Mouse (Mus musculus) neural tube, embryonic 13.5 days (tissue): Measurements from ENCODE around the gene Cdhr4. TPM values are rescaled to one million over a fixed set of nuclear protein-coding genes. Genes with fewer than 3 reads are reported as not detected.
"Not testable (repeated sequence)": the region's sequence is repeated elsewhere in the genome, so short reads cannot be mapped to it uniquely, and the experiment has no call there.

ENCODE experiments used
- ATAC-seq: fragments of 200-750 bp; cut with Nextera tagmentation; 2 replicates; pipeline ENCODE4 v1.8.0; 2017; ENCODE audit warnings: low read depth, mild to moderate bottlenecking, moderate TSS enrichment, moderate library complexity
- H3K27ac ChIP-seq: fragments of 300-500 bp; sonication (generic); replicated peaks from 2 replicates; pipeline ENCODE4 v1.5.1; 2015; ENCODE audit warnings: moderate library complexity, mild to moderate bottlenecking, inconsistent platforms
- H3K27me3 ChIP-seq: fragments of 300-500 bp; sonication (generic); 2 replicates; pipeline ENCODE4 v1.6.1; 2015; ENCODE audit warnings: mild to moderate bottlenecking, inconsistent platforms
- H3K36me3 ChIP-seq: fragments of 300-500 bp; sonication (generic); 2 replicates; pipeline ENCODE4 v1.6.1; 2015; ENCODE audit warnings: mild to moderate bottlenecking, inconsistent platforms
- H3K4me1 ChIP-seq: fragments of 300-500 bp; sonication (generic); replicated peaks from 2 replicates; pipeline ENCODE4 v1.6.1; 2015; ENCODE audit warnings: inconsistent platforms
- H3K4me2 ChIP-seq: fragments of 300-500 bp; sonication (generic); 2 replicates; pipeline ENCODE4 v1.6.1; 2015; ENCODE audit warnings: inconsistent platforms, mild to moderate bottlenecking, moderate library complexity
- H3K4me3 ChIP-seq: fragments of 300-500 bp; sonication (generic); 2 replicates; pipeline ENCODE4 v1.5.1; 2015; ENCODE audit warnings: mild to moderate bottlenecking, inconsistent platforms
- H3K9ac ChIP-seq: fragments of 300-500 bp; sonication (generic); 2 replicates; pipeline ENCODE4 v1.6.1; 2015; ENCODE audit warnings: moderate library complexity, mild to moderate bottlenecking, inconsistent platforms
- H3K9me3 ChIP-seq: fragments of 300-500 bp; sonication (generic); 2 replicates; pipeline ENCODE4 v1.6.1; 2016; ENCODE audit warnings: inconsistent platforms
- WGBS: fragments of 180-500 bp; shearing (Covaris S2); methylation state at CpG from one replicate; pipeline ENCODE4 v1.1.7; 2015; 5-methylcytosine and 5-hydroxymethylcytosine counted together
- polyA plus RNA-seq: library from polyadenylated mRNA; unstranded; fragments of >200 nt; fragmentation: Nextera tagmentation; extraction: Ambion mirVana; gene quantifications from 2 replicates; pipeline ENCODE4 v1.2.1, GENCODE M21; 2015

The Cdhr4 gene
- polyA plus RNA-seq, 1 experiment from 2014 or later = 2.6 TPM

DNA sequence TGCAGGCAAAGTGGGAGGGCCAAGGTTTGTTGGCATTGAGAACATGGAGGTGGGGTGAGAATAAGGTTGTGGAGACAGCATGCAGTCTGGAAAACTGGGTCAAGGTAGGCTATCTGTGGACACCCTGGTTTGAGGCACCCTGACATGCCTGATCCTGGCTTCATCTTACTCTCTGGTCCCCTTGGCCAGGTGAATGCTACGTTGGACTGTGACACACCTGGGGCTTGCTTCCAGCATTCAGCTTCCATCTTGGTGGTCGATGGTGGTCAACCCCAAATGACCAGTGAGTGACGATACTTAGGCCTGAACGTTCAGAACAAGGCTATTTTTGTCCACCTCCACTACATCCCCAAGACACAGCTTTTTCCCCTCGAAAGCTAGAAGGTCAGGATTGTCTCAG lies 3.8 kb downstream of the Cdhr4 start, which contains the start of gene Gm20662:
Gene Gm20662 (plus strand): TSS at position 301 of the 400 bp plus-strand sequence.
- WGBS = 95% methylated on average over 5 of the region's 5 CpGs
- no peak within 1 kb of the TSS for H3K27ac ChIP-seq
- H3K36me3 ChIP-seq = no peaks in the 10 kb centered on the region
- no peaks in the 10 kb centered on the region for H3K27me3 ChIP-seq
- no peak within 1 kb of the TSS for H3K4me2 ChIP-seq
- H3K9ac ChIP-seq = no peak within 1 kb of the TSS
- H3K4me3 ChIP-seq = no peak within 1 kb of the TSS
- ATAC-seq = no peak
- no peaks in the 10 kb centered on the region for H3K4me1 ChIP-seq
- no peaks in the 10 kb centered on the region for H3K9me3 ChIP-seq

- Histone ChIP-seq H3K4me2 (peak within 1 kb of the TSS; percentile 90), H3K4me3 (peak within 1 kb of the TSS; percentile 89), H3K9me3 (no peaks in the 10 kb centered on the region), H3K36me3 (no peaks in the 10 kb centered on the region), H3K9ac (peak within 1 kb of the TSS; percentile 89), H3K27me3 (no peaks in the 10 kb centered on the region), H3K27ac (peak within 1 kb of the TSS; percentile 96), H3K4me1 (peaks cover 44% of the 10 kb centered on the region)
- under 1% methylated on average over 51 of the region's 51 CpGs for WGBS
- ATAC-seq = peak; percentile 99
Observed at GRCm38 (mm10) chr9:108001922-108002770, 9.8 kb downstream of the Cdhr4 start, which contains the start of gene Ip6k1. Gene Ip6k1, plus strand, starts transcription at chr9:108002501.

- Histone ChIP-seq H3K27ac (peak overlapping the region; percentile 96), H3K4me2 (peak overlapping the region; percentile 90), H3K36me3 (no peaks in the 10 kb centered on the region), H3K4me1 (peaks cover 47% of the 10 kb centered on the region), H3K4me3 (peak overlapping the region; percentile 89), H3K27me3 (no peaks in the 10 kb centered on the region), H3K9ac (peak overlapping the region; percentile 89), H3K9me3 (no peaks in the 10 kb centered on the region)
- peak; percentile 65 for ATAC-seq
- WGBS = under 1% methylated on average over 50 of the region's 50 CpGs
Observed at GRCm38 (mm10) chr9:108002778-108003530, 10.7 kb downstream of the Cdhr4 start.

DNA sequence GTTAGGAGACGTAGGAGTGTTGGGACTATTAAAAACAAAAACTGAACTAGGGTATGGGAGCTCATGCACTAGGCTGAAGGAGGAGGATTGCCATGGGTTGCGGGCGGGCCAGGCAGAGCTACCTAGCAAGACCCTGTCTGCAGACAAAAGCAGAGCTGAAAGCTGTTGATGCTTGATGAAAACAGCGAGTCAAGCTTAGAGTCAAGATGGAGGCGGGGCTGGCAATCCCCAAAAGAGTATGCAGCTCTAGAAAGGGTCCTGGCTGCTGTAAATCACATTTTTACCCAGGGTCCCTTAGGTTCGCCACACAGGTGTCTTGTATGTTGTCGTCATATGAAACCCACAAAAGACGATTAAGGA lies 11.2 kb downstream of the Cdhr4 start:
- H3K9ac ChIP-seq = peak overlapping the region; percentile 89
- no peaks in the 10 kb centered on the region for H3K27me3 ChIP-seq
- H3K4me1 ChIP-seq = peaks cover 47% of the 10 kb centered on the region
- H3K27ac ChIP-seq = peak overlapping the region; percentile 96
- H3K4me3 ChIP-seq = peak overlapping the region; percentile 89
- 0 out of 2 replicates have a peak, but pooled peaks have one; percentile 6 for ATAC-seq
- peak overlapping the region; percentile 90 for H3K4me2 ChIP-seq
- WGBS = 9% methylated on average over 8 of the region's 8 CpGs
- H3K36me3 ChIP-seq = no peaks in the 10 kb centered on the region
- H3K9me3 ChIP-seq = no peaks in the 10 kb centered on the region

DNA sequence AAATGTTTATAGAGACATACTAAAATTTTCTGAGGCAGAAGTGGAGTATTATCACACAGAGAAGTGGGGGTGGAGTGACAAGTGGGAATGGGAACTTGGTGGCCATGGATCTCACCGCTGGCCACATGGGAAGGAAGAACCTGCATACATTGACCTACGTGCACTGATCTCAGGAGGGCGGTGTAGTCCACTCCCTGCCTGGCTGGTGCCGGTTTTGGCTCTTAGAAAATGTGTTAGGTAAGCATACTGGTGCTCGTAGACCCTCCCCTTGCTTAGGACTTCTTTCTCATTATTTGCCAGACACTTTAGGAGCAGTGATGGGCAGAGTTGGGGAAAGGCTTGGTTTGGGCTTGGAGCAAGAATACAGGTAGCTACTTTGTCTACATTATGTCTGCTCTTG lies 15.7 kb downstream of the Cdhr4 start:
- peaks cover 7% of the 10 kb centered on the region for H3K36me3 ChIP-seq
- no peaks in the 10 kb centered on the region for H3K9me3 ChIP-seq
- peaks cover 40% of the 10 kb centered on the region for H3K4me1 ChIP-seq
- H3K4me3 ChIP-seq = no peak overlapping the region
- ATAC-seq = no peak
- H3K27me3 ChIP-seq = no peaks in the 10 kb centered on the region
- H3K9ac ChIP-seq = no peak overlapping the region
- 92% methylated on average over 5 of the region's 5 CpGs for WGBS
- no peak overlapping the region for H3K4me2 ChIP-seq
- H3K27ac ChIP-seq = no peak overlapping the region

- no peak overlapping the region for H3K27ac ChIP-seq
- H3K27me3 ChIP-seq = no peaks in the 10 kb centered on the region
- no peak for ATAC-seq
- H3K4me1 ChIP-seq = peaks cover 19% of the 10 kb centered on the region
- no peak overlapping the region for H3K4me2 ChIP-seq
- H3K9ac ChIP-seq = no peak overlapping the region
- peaks cover 12% of the 10 kb centered on the region for H3K36me3 ChIP-seq
- no peaks in the 10 kb centered on the region for H3K9me3 ChIP-seq
- no peak overlapping the region for H3K4me3 ChIP-seq
Observed at GRCm38 (mm10) chr9:108010385-108010784, 18.1 kb downstream of the Cdhr4 start.

DNA sequence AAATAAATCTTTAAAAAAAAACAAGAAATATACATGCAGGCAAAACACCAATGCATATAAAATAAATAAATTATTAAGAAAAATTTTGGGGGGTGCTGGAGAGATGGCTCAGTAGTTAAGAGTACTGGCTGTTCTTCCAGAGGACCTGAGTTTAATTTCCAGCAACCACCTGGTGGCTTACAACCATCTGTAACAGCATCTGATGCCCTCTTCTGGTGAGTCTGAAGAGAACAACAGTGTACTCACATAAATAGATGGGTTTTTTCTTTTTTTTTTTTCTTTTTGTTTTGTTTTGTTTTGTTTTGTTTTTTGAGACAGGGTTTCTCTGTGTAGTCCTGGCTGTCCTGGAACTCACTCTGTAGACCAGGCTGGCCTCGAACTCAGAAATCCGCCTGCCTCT lies 21.3 kb downstream of the Cdhr4 start:
- H3K36me3 ChIP-seq = peaks cover 21% of the 10 kb centered on the region
- not testable (repeated sequence) for H3K4me2 ChIP-seq, H3K27ac ChIP-seq, ATAC-seq, H3K4me3 ChIP-seq, H3K27me3 ChIP-seq, H3K4me1 ChIP-seq, H3K9me3 ChIP-seq, H3K9ac ChIP-seq
- 98% methylated on average over 2 of the region's 2 CpGs for WGBS

DNA sequence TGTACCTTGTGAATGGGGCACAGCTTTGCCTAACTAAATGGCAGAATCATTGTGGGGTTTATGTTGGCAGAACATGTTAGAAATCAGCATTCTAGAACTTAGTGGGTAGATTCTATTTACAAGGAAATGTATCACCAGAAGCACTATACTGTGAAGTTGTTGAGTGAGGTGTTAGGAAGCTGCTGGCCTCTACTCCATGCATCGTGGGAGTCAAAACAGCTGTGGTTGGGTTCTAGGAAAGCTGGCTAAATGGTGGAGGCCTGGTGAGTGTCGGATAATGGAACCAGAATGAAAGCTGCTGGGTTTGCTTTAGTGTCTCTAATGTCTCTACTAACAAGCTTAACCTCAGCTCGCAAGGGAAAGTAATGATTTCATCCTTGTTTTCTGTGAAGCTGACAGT lies 24.8 kb downstream of the Cdhr4 start:
- Histone ChIP-seq H3K9ac (no peak overlapping the region), H3K4me2 (no peak overlapping the region), H3K9me3 (no peaks in the 10 kb centered on the region), H3K27me3 (no peaks in the 10 kb centered on the region), H3K4me3 (no peak overlapping the region), H3K36me3 (peaks cover 21% of the 10 kb centered on the region), H3K4me1 (no peaks in the 10 kb centered on the region), H3K27ac (no peak overlapping the region)
- ATAC-seq = no peak
- 77% methylated on average over 3 of the region's 3 CpGs for WGBS

DNA sequence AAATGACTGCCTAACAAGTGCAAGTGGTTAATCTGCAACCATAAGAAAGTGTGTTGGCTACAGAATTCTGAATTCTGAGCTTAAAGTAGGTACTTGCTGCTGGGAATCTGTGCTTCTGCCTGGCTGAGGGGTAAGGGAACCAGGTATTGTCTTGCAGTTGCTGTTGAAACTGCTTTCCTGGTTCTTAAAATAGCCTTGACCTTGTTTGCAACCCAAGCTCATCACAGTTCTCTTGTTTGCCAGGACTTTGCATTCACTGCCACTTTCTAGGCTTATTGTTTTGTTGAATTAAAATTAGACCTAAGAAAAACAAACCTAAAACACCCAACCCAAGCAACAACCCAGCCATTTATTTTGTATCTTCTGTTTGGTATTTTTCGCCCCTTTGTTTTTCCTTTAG lies 28.4 kb downstream of the Cdhr4 start:
- no peak overlapping the region for H3K4me2 ChIP-seq
- peaks cover 25% of the 10 kb centered on the region for H3K36me3 ChIP-seq
- H3K4me1 ChIP-seq = no peaks in the 10 kb centered on the region
- WGBS = 95% methylated on average over 1 of the region's 1 CpGs
- no peak overlapping the region for H3K27ac ChIP-seq
- H3K9ac ChIP-seq = no peak overlapping the region
- no peak for ATAC-seq
- no peaks in the 10 kb centered on the region for H3K27me3 ChIP-seq
- no peak overlapping the region for H3K4me3 ChIP-seq
- no peaks in the 10 kb centered on the region for H3K9me3 ChIP-seq

GRCm38 (mm10) chr9:108023216-108023615 lies 30.9 kb downstream of the Cdhr4 start:
- H3K4me1 ChIP-seq = no peaks in the 10 kb centered on the region
- no peak overlapping the region for H3K4me3 ChIP-seq
- H3K4me2 ChIP-seq = no peak overlapping the region
- no peak for ATAC-seq
- no peaks in the 10 kb centered on the region for H3K9me3 ChIP-seq
- H3K36me3 ChIP-seq = peaks cover 42% of the 10 kb centered on the region
- no peak overlapping the region for H3K27ac ChIP-seq
- H3K27me3 ChIP-seq = no peaks in the 10 kb centered on the region
- 94% methylated on average over 3 of the region's 3 CpGs for WGBS
- H3K9ac ChIP-seq = no peak overlapping the region

- WGBS = 88% methylated on average over 3 of the region's 3 CpGs
- no peak overlapping the region for H3K4me2 ChIP-seq
- H3K27ac ChIP-seq = no peak overlapping the region
- no peaks in the 10 kb centered on the region for H3K27me3 ChIP-seq
- H3K4me3 ChIP-seq = no peak overlapping the region
- no peaks in the 10 kb centered on the region for H3K4me1 ChIP-seq
- no peaks in the 10 kb centered on the region for H3K9me3 ChIP-seq
- no peak overlapping the region for H3K9ac ChIP-seq
- no peak for ATAC-seq
- peaks cover 57% of the 10 kb centered on the region for H3K36me3 ChIP-seq
Observed at GRCm38 (mm10) chr9:108026584-108026983, 34.3 kb downstream of the Cdhr4 start.

- H3K36me3 ChIP-seq = peaks cover 69% of the 10 kb centered on the region
- H3K27ac ChIP-seq = no peak overlapping the region
- WGBS = 95% methylated on average over 3 of the region's 3 CpGs
- H3K4me3 ChIP-seq = no peak overlapping the region
- H3K4me1 ChIP-seq = no peaks in the 10 kb centered on the region
- no peak for ATAC-seq
- no peak overlapping the region for H3K4me2 ChIP-seq
- H3K9ac ChIP-seq = no peak overlapping the region
- no peaks in the 10 kb centered on the region for H3K9me3 ChIP-seq
- no peaks in the 10 kb centered on the region for H3K27me3 ChIP-seq
Observed at GRCm38 (mm10) chr9:108027867-108028266, 35.6 kb downstream of the Cdhr4 start.
